Mouse (Mus musculus) right cerebral cortex, postnatal 10 days (tissue): ENCODE results near the gene Ppp2r3a.
A peak's percentile ranks its signal among the peaks of the same experiment; 100 is the strongest.

Experiments
- DNase-seq, 2 experiments: peaks; one replicate each; pipeline ENCODE4 v3.0.0; 2021; ENCODE audit warnings: low spot score in 2 of 2

The Ppp2r3a gene

DNA sequence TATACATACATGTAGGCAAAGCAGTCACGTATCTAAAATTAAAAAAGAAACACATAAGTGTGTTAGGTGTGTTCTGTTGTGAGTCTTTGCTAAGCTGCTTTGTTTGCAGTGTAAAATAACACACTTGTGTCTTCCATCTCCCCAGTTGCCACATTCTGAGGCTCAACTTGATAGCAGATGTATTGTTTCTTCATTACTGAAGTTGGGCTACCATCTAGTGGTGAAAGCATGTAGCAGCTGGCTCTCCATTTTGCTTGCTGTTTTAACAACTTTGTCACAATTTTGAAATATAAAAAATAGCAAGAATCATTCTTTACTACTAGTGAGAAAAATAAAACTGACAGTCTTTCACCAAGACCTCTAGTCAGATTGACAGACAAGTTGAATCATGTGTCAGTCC is 92.2 kb downstream of the Ppp2r3a start:
- DNase-seq = peak; percentile 49 to 64

DNA sequence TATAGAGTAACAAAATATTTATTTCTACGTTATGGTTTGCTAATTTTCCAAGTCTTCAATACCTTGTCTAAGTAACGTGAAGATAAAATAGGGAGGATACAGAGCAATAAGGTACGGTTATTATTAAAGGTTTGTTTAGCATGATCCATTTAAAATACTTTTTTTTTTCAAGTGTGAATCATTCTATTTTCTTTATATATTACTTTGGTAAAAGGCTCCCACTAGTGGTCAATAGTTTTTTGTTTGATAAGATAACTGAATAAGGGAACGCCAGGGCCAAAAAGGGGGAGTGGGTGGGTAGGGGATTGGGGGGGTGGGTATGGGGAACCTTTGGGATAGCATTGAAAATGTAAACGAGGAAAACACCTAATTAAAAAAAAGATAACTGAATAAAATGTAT is 98.7 kb downstream of the Ppp2r3a start:
- no peak for DNase-seq

DNA sequence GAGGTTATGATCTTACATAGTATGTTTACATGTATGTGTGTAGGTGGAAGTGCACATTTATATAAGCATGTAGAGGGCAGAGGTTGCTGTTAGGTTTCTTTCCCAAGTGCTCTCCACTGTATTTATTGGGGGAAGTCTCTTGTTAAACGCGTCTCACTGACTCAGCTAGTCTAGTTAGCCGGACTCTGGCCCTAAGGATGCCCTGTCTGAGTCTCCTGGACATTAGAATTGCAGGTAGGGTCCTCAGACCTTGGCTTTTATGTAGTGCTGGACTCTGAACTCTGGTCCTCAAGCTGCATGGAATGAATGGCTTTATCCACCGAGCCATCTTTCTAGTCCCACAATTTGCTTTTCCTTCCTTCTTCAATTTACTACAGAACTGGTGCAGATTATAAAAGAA is 108.0 kb downstream of the Ppp2r3a start:
- no peak for DNase-seq

DNA sequence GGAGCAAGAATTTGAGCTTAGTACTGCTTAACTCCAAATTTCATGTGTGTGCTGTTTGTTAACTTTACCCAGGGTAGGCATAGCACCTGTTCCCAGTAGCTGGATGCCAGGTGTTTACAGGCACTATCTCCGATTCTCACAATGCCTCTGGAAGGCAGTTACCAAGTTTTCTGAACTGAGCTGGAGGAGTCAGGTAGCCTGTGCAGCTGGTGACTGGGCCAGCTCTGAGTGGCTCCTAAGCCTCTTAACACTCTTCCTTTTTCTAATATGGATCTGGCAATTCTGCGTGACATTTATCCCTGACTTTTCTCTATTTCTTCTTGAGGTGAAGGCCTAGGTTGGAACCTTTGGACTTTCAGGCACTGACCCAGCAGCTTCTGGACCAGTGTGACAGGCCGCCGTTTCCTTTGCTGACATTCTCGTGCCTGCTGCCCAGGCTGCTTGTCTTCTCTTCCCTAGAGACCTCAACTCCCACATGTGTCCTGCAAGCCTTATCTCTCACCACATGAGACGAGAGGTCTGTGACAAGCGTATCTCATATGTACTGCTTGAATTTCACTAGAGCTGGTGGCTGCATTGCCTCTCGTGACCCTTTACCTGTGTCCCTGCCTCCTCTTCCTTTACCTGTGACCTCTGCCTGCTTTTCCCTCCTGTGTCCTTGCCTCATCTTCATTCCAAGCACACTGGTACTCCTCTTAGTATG is 137.3 kb downstream of the Ppp2r3a start:
- DNase-seq = no peak

DNA sequence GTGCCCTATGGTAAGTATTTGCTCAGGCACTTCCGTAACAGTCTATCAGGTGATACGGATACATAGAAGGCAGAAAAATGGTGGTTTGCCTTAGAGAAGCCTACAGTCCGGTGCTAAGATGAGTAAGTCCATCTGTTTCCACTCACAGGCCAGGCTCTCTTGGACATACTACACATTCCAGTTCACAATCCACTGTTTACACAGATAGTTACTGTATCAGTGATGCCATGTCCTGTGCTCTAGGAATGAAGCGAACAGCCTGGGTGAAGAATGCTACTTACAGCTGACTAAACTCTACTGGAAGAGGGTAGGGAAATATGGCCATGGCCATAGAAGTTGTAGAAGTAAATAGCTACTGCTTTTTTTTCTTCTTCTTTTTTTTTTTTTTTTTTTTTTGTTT is 138.3 kb downstream of the Ppp2r3a start:
- DNase-seq = no peak

DNA sequence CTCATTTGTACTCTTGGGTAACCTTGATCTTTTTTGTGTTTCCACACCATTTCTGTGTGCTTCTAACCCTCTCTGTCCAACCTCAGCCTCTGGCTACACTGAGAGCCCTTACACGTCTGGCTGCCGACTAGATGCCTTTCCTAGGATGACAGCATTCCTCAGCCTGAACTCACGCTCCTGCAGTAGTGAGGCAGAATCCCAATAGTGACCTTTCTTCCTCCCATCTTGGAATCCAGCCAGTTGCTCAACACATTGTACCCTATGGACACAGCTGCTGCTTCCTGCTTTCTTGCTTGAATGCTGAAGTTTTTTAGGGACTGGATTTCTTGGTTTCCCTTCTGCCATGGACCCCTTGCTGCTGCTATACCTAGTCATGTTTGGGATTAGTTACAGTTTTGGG is 141.6 kb downstream of the Ppp2r3a start:
- no peak for DNase-seq

DNA sequence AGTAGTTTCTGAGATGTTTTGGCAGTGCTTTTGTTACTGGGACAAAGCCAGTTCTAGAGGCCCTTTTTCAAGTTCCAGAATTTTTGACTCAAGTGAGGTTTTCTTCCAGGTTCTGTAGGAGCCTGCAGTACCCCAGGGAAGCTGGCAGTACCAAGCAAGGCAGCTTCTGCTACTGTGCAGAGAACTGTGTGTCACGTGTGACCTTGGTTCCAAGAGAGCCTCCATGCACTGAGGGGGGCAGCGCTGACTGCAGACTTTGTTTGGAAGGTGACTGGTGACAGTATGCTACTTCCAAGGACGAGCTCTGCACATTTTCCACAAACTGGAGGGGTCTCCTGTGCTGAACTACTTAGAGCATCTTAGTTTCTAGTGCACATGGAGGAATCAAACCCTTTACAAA is 144.2 kb downstream of the Ppp2r3a start:
- no peak for DNase-seq

DNA sequence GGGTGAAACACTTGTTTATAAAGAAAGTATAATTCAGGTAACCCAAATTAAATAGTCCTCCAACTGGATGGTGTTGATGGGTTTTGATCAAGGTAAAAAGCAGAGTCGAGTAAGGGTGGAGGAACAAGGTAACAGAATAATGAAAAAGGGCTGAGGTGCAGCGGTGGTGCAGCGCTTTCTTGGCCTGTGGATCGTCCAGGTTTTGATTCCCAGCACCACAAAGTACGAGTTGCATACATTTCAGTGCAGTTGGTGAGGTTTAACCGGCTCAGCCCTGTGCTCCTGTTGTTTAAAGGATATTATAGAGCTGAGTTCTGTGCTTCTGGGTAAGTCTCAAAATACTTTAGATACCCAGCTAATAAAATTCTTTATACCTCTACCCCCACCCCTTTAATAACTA is 145.9 kb downstream of the Ppp2r3a start:
- no peak for DNase-seq

DNA sequence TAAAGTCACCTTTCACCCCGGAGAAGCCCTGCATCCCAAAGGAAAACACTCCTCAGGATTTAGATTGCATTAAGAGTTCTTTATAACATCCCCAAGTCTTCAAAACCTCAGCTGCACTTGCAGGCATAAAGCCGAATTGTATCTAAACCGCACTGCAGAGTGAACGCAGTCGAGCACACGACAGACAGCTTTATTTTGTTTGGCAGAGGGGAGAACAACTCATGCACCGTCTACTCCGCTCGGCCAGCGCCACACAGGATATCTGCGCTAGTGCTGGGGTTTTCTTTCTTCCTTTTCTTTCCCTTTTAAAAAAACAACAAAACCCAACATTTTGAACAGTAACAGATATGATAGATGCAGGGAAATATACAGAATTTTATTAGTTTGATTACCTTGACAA is 146.7 kb downstream of the Ppp2r3a start:
- DNase-seq = no peak

DNA sequence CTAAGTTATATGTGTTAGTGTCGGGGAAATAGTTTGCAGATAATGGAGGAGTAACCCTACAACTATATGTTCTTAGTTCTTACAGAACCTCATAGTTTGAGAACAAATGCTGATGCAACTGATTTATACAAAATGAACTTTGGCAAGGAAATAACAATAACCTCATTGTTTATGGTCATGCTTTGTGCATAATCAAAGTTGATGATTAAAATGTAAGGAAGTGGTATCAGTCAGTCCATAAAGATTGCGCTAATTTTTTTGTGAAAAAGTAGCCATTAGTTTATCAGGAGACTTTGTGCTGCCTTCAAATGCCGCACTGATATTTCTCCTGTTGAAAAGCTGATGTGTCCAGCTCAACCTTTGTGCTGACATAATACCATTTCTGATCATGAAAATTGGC is 149.3 kb downstream of the Ppp2r3a start:
- no peak for DNase-seq

DNA sequence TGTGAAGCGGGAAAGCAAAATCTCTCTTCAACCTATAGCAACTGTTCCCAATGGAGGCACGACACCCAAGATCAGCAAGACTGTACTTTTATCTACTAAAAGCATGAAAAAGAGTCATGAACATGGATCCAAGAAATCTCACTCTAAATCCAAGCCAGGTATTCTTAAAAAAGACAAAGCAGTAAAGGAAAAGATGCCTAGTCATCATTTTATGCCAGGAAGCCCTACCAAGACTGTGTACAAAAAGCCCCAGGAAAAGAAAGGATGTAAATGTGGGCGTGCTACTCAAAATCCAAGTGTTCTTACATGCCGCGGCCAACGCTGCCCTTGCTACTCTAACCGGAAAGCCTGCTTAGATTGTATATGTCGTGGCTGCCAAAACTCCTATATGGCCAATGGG is 150.0 kb downstream of the Ppp2r3a start:
- DNase-seq = no peak

DNA sequence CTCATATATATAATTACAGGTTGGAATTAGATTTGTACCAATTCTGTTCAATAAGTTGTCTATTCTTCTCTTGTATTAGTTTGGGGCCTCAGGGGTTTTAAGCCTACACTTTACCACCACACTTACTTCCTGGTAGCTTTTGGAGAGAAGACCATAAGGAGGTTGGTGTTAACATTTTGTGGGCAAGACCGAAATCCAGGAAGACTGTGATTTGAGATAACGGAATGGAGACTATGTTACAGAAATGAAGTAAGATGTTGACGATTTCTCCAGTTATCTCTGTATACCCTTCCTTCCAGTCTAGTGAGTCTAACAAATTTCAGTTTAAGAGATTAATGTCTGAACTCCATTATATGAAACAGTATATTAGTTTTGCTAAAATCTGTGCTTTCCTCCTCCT is 151.4 kb downstream of the Ppp2r3a start:
- DNase-seq = no peak

DNA sequence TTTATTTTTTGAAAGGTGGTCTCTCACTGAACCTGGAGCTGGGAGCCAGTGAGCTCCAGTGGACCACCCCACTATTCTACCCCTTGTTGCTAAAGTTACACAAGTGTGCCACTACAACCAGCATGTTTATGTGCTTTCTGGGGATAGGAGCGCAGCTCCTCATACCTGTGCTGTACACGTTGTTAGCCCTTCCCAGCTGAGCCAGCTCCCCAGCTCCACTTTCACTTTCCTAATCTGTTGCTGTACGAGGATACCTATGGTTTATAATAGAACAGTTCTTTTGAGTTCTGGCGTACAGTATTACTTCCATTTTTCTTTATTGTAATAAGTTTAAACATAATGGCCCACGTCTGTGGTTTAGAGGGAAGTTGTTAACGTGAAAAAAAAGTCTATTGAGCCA is 152.2 kb downstream of the Ppp2r3a start:
- no peak for DNase-seq

DNA sequence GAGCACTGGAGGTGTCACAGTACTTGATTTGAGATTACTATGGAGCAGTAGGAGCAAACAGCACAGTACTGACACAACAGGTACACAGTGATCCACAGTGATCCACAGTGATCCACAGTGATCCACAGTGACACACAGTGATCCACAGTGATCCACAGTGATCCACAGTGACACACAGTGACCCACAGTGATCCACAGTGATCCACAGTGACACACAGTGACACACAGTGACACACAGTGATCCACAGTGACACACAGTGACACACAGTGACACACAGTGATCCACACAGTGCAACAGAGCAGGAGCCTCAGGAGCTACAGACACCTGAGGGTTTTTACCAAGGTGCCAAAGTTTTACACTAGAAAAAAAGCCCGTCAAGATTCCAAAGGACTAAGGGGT is 154.1 kb downstream of the Ppp2r3a start:
- DNase-seq = no peak

DNA sequence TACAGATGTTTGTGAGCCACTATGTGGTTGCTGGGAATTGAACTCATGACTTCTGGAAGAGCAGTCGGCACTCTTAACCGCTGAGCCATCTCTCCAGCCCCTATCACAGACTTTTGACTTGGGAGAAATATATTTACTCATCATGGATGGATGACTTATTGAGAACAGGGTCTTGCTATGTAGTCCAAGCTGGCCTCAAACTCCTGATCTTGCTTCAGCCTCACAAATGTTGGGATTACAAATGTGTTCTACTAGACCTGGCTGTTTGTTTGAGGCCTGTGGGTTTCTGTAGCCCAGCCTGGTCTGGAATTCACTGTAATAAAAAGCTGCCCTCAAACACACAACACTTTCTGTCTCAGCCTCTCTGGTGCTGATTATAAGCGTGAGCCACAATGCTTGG is 155.1 kb downstream of the Ppp2r3a start:
- DNase-seq = no peak

DNA sequence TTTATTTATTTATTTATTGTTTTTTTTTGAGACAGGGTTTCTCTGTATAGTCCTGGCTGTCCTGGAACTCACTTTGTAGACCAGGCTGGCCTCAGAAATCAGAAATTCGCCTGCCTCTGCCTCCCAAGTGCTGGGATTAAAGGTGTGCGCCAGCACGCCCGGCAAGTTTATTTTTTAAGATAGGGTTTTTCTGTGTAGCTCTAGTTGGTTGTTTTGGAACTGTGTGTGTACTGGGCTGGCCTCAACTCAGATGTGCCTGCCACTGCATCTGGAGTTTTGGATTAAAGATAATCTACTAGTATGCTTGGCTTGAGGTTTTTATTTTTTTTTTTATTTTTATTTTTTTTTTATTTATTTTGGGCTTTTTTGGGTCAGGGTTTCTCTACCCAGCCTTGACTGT is 156.2 kb downstream of the Ppp2r3a start:
- no peak for DNase-seq

DNA sequence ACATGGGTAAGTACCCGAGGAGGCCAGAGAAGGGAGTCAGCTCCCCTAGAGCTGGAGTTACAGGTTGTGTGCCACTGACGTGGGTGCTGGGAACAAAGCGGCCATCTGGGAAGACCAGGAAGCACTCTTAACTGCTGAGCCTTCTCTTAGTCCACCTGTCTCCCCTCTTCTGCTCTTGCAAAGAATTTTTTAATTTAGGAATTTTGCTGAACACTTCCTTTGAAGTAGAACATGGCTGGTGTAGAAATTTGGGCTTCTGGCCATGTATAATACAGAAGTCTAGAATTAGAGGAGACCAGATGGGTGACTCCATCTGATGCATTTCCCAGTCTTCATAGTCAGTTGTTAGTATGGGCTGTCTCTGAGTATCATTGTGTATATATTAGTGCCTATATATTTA is 167.9 kb downstream of the Ppp2r3a start:
- peak; percentile 43 to 64 for DNase-seq

DNA sequence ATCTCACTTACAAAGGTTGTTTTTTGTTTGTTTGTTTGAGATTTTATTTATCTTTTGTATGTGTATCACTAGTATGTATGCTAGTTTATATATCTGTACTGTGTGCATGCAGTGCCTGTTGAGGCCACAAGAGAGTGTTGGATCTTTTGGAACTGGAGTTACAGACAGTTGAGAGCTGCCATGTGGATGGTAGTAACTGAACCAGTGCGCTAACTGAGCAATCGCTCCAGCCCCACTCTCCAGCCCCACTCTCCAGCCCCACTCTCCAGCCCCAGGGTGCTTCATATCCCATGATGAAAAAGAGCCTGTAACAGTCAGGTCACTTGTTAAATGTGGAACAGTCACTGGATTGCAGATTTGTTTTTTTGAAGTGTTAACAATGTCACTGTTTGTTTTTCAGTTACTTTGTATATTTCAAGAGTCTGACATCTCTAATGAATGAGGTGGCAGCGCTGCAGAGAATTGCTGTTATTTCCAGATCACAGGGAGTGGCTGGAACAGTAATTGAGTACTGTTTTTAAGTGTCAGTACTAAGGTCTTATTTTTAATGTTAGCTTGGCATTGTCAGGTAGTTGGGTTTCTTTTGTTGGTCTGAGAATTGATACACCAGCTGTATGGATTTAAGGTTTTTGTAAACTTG is 171.4 kb downstream of the Ppp2r3a start:
- no peak for DNase-seq

DNA sequence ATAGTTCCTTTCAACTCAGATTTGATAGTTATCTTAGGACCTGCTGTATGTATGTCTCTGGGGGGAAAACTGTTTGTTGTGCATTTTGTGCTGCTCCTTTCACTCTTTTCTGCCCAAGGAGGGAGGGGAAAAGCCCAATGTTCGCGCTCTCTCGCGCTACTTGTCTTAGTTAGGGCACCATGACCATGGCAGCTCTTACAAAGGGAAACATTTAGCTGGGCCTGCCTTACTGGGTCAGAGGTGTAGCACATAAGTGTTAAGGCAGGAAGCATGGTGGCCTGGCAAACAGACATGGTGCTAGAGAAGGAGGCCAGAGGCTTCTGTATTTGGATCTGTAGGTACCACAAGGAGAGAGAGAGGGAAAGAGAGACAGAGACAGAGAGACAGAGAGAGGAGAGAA is 173.0 kb downstream of the Ppp2r3a start:
- DNase-seq = peak in 1 of 2 experiments; percentile 18

DNA sequence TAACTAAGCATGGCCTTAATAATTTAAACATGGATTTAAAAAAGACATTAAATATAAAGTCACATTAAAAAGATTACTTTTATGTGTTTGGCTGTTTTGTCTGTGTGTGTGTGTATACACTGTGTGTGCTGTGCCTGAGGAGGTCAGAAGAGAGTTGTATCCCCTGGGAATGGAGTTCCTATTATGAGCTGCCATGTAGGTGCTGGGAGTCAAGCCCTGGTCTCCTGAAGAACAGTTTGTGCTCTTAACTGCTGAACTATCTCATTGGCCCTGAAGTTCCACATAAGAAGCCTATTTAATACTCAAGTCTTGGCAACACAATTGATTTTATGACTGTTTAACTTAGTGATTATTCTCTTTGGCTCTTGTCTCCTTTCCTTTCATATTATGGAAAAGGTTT is 174.1 kb downstream of the Ppp2r3a start:
- peak in 1 of 2 experiments; percentile 16 for DNase-seq

DNA sequence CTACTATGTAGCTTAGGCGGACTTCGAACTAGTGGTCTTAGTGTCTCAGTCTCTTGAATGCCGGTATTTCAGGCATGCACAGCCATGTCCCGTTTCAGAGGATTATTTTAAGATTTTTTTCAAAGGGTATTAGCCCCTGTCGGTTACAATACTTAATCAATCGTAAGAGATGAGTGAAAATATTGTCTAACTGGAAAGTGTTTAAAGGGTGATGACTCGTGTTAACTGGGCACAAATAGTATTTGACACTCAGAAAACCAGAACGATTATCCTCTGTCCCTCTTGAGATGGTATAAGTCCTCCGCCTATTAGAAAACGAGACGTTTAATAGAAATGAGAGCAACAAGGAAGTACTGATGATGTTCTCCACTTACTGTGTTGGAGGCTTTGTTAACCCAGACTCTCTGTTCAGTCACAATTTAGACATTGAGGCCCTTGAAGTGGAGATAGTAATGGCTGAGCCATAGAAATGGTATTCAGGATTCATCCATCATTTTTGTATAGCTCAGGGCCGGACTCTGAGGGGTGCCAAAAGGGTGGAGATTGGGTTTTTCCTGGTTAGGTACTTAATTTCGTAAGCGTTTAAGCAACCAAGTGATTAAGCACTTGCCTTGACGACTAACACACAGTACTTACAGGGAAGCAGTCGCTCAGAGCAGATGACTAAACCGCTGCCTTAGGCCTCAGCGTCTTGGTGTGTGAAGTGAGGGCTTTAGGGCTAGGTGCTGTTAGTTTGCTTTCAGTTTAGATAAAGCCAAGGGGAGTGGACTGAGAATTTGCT is 175.3 kb downstream of the Ppp2r3a start:
- no peak for DNase-seq

DNA sequence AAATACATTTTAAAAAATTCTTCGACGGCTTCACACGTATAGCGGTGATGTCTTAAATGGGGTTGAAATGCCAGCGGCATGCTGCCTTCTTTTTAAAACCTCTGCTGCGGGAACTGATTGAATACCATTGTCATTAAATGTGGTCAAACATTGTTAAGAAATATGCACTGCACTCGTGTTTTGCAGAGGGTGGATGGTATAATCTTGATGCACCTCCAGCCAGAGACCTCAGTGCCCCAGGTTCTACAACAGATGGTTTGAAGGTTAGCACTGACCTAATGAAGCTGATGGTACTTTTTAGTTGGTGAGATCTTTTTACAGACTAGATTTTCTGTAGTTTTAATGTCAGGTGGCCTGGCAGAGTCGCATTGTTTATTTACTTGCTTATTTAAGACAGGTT is 175.9 kb downstream of the Ppp2r3a start:
- DNase-seq = no peak

DNA sequence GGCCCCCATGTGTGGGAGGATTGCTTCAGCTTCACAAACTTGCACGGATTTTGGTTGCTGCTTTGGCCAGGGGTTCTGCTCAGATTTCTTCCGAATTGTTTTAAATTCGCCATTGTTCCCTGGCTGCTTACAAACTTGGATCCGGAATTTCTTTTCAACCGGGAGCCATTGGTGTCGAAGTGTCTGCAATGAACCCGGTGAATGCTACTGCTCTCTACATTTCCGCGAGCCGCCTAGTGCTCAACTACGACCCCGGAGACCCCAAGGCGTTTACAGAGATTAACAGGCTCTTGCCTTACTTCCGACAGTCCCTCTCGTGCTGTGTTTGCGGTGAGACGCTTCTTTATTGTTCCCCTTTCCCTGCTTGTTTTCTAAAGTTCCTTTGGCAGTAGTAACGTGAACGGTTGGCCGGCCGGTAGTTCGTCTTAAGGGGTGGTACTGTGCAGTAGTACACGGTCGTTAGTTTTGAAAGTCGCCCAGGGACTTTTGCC is 176.5 kb downstream of the Ppp2r3a start:
- DNase-seq = peak in 1 of 2 experiments; percentile 35
